Mouse (Mus musculus) liver, embryonic 16.5 days (tissue): ENCODE measurements around the gene Tspo2. TPM values are rescaled to one million over a fixed set of nuclear protein-coding genes. Genes with fewer than 3 reads are reported as not detected.
A peak's percentile ranks its signal among the peaks of the same experiment; 100 is the strongest.

Source experiments
- ATAC-seq: fragments of 200-750 bp; cut with Nextera tagmentation; 2 replicates; pipeline ENCODE4 v1.8.0; 2017; ENCODE audit warnings: low read depth, mild to moderate bottlenecking, moderate number of reproducible peaks, moderate library complexity
- H3K27ac ChIP-seq: fragments of 300-500 bp; sonication (generic); 2 replicates; pipeline ENCODE4 v1.5.1; 2014; ENCODE audit warnings: mild to moderate bottlenecking, low read length
- H3K27me3 ChIP-seq: fragments of 300-500 bp; sonication (generic); 2 replicates; pipeline ENCODE4 v1.6.1; 2014; ENCODE audit warnings: low read depth, low read length, mixed read lengths; ENCODE audit not compliant: control insufficient read depth, insufficient read depth
- H3K36me3 ChIP-seq: fragments of 300-500 bp; sonication (generic); 2 replicates; pipeline ENCODE4 v1.6.1; 2014; ENCODE audit warnings: mild to moderate bottlenecking; ENCODE audit not compliant: control insufficient read depth, insufficient read depth
- H3K4me1 ChIP-seq: fragments of 300-500 bp; sonication (generic); 2 replicates; pipeline ENCODE4 v1.6.1; 2014; ENCODE audit warnings: low read depth, low read length, mixed read lengths; ENCODE audit not compliant: control insufficient read depth
- H3K4me2 ChIP-seq: fragments of 300-500 bp; sonication (generic); 2 replicates; pipeline ENCODE4 v1.6.1; 2014; ENCODE audit warnings: low read depth, low read length, mixed read lengths
- H3K4me3 ChIP-seq: fragments of 300-500 bp; sonication (generic); 2 replicates; pipeline ENCODE4 v1.5.1; 2014; ENCODE audit warnings: low read depth, mild to moderate bottlenecking, low read length
- H3K9ac ChIP-seq: fragments of 300-500 bp; sonication (generic); 2 replicates; pipeline ENCODE4 v1.6.1; 2014; ENCODE audit warnings: low read depth, low read length
- H3K9me3 ChIP-seq: fragments of 300-500 bp; sonication (generic); replicated peaks from 2 replicates; pipeline ENCODE4 v1.6.1; 2016; ENCODE audit warnings: low read length; ENCODE audit not compliant: control insufficient read depth
- WGBS: fragments of 180-500 bp; shearing (Covaris S2); extraction: QIAGEN DNeasy Blood & Tissue Kit; methylation state at CpG from one replicate; pipeline ENCODE4 v1.1.7; 2014; ENCODE audit not compliant: insufficient replicate concordance; 5-methylcytosine and 5-hydroxymethylcytosine counted together
- polyA plus RNA-seq: library from polyadenylated mRNA; unstranded; fragments of >200 nt; fragmentation: Nextera tagmentation; extraction: Ambion mirVana; gene quantifications from 2 replicates; pipeline ENCODE4 v1.2.1, GENCODE M21; 2015

Gene Tspo2
- polyA plus RNA-seq, 1 experiment from 2014 or later, result 193 TPM

- peak overlapping the region; percentile 23 for H3K27ac ChIP-seq
- H3K4me3 ChIP-seq, result no peak overlapping the region
- peaks cover 31% of the 10 kb centered on the region for H3K36me3 ChIP-seq
- peaks cover 21% of the 10 kb centered on the region for H3K4me1 ChIP-seq
- WGBS, result 36% methylated on average over 6 of the region's 6 CpGs
- H3K9ac ChIP-seq, result no peak overlapping the region
- no peaks in the 10 kb centered on the region for H3K9me3 ChIP-seq
- H3K4me2 ChIP-seq, result peak overlapping the region; percentile 44; the same call in 1 of the 2 replicates
- ATAC-seq, result peak; percentile 40; the same call in 1 of the 2 replicates
- H3K27me3 ChIP-seq, result no peaks in the 10 kb centered on the region
Observed at GRCm38 (mm10) chr17:48417521-48417920, 33.8 kb downstream of the Tspo2 start.

- Histone ChIP-seq H3K4me2 (no peak overlapping the region), H3K4me3 (no peak overlapping the region), H3K27me3 (no peaks in the 10 kb centered on the region), H3K36me3 (peaks cover 39% of the 10 kb centered on the region), H3K9me3 (no peaks in the 10 kb centered on the region), H3K9ac (no peak overlapping the region), H3K4me1 (peaks cover 28% of the 10 kb centered on the region), H3K27ac (no peak overlapping the region)
- 82% methylated on average over 14 of the region's 14 CpGs for WGBS
- ATAC-seq, result peak; percentile 52
Observed at GRCm38 (mm10) chr17:48416425-48417195, 34.7 kb downstream of the Tspo2 start.

- no peak for ATAC-seq
- H3K4me1 ChIP-seq, result peaks cover 34% of the 10 kb centered on the region
- H3K36me3 ChIP-seq, result peaks cover 39% of the 10 kb centered on the region
- no peaks in the 10 kb centered on the region for H3K9me3 ChIP-seq
- H3K27ac ChIP-seq, result no peak overlapping the region
- H3K4me2 ChIP-seq, result no peak overlapping the region
- no peaks in the 10 kb centered on the region for H3K27me3 ChIP-seq
- no peak overlapping the region for H3K9ac ChIP-seq
- no peak overlapping the region for H3K4me3 ChIP-seq
- WGBS, result 72% methylated on average over 7 of the region's 7 CpGs
Observed at GRCm38 (mm10) chr17:48416011-48416410, 35.3 kb downstream of the Tspo2 start.

- no peak for ATAC-seq
- peak overlapping the region; percentile 100; the same call in 1 of the 2 replicates for H3K27ac ChIP-seq
- WGBS, result 42% methylated on average over 8 of the region's 8 CpGs
Observed at GRCm38 (mm10) chr17:48411241-48411640, 40.1 kb downstream of the Tspo2 start.

GRCm38 (mm10) chr17:48410299-48410785 is 41.0 kb downstream of the Tspo2 start:
- Histone ChIP-seq H3K27ac (peak overlapping the region; percentile 100), H3K36me3 (peaks cover 28% of the 10 kb centered on the region), H3K4me1 (peaks cover 40% of the 10 kb centered on the region), H3K4me3 (peak overlapping the region; percentile 97), H3K4me2 (peak overlapping the region; percentile 77), H3K9ac (peak overlapping the region; percentile 73), H3K9me3 (no peaks in the 10 kb centered on the region), H3K27me3 (no peaks in the 10 kb centered on the region)
- ATAC-seq, result peak; percentile 8
- under 1% methylated on average over 13 of the region's 13 CpGs for WGBS

More at GRCm38 (mm10) chr17:48411241-48411640, 40.1 kb downstream of the Tspo2 start:
- peaks cover 34% of the 10 kb centered on the region for H3K36me3 ChIP-seq
- peak overlapping the region; percentile 73 for H3K9ac ChIP-seq
- H3K4me2 ChIP-seq, result peak overlapping the region; percentile 77
- H3K9me3 ChIP-seq, result no peaks in the 10 kb centered on the region
- H3K4me1 ChIP-seq, result peaks cover 33% of the 10 kb centered on the region
- H3K27me3 ChIP-seq, result no peaks in the 10 kb centered on the region
- H3K4me3 ChIP-seq, result peak overlapping the region; percentile 97

- Histone ChIP-seq H3K4me3 (peak within 1 kb of the TSS; percentile 97), H3K9ac (peak within 1 kb of the TSS; percentile 99), H3K4me1 (peaks cover 42% of the 10 kb centered on the region), H3K27ac (peak within 1 kb of the TSS; percentile 100), H3K4me2 (peak within 1 kb of the TSS; percentile 77), H3K36me3 (peaks cover 22% of the 10 kb centered on the region), H3K9me3 (no peaks in the 10 kb centered on the region), H3K27me3 (no peaks in the 10 kb centered on the region)
- peak; percentile 87 for ATAC-seq
- WGBS, result under 1% methylated on average over 84 of the region's 84 CpGs
Observed at GRCm38 (mm10) chr17:48409380-48410298, 41.7 kb downstream of the Tspo2 start, which contains the start of the genes Nfya and Oard1. TSS of gene Nfya (minus strand) at chr17:48409906. TSS of gene Oard1 (plus strand) at chr17:48410014.

- peak; percentile 36 for ATAC-seq
Observed at GRCm38 (mm10) chr17:48408526-48409291, 42.6 kb downstream of the Tspo2 start.

GRCm38 (mm10) chr17:48407910-48408525 is 43.3 kb downstream of the Tspo2 start:
- Histone ChIP-seq H3K27me3 (no peaks in the 10 kb centered on the region), H3K4me3 (peak overlapping the region; percentile 97), H3K27ac (peak overlapping the region; percentile 100), H3K9ac (peak overlapping the region; percentile 99), H3K4me1 (peaks cover 50% of the 10 kb centered on the region), H3K4me2 (peak overlapping the region; percentile 71), H3K9me3 (no peaks in the 10 kb centered on the region), H3K36me3 (peaks cover 12% of the 10 kb centered on the region)
- ATAC-seq, result no peak
- WGBS, result 3% methylated on average over 8 of the region's 8 CpGs

More at GRCm38 (mm10) chr17:48408526-48409291, 42.6 kb downstream of the Tspo2 start:
- Histone ChIP-seq H3K4me1 (peaks cover 50% of the 10 kb centered on the region), H3K27me3 (no peaks in the 10 kb centered on the region), H3K27ac (peak overlapping the region; percentile 100), H3K9me3 (no peaks in the 10 kb centered on the region), H3K36me3 (peaks cover 15% of the 10 kb centered on the region), H3K4me3 (peak overlapping the region; percentile 97), H3K9ac (peak overlapping the region; percentile 99), H3K4me2 (peak overlapping the region; percentile 71)
- WGBS, result under 1% methylated on average over 47 of the region's 47 CpGs
